Mouse (Mus musculus) urinary bladder, postnatal 4 days (tissue): ENCODE data around the gene Olfr1508.
"Not testable (repeated sequence)": the region's sequence is repeated elsewhere in the genome, so short reads cannot be mapped to it uniquely, and the experiment has no call there.

Experiments used
- DNase-seq, 2 experiments: peaks; one replicate each; pipeline ENCODE4 v3.0.0; 2021 to 2022; ENCODE audit warnings: low spot score in 2 of 2

Olfr1508 gene

GRCm38 (mm10) chr14:52467395-52467794 is at the start of gene Olfr1508:
Gene Olfr1508 (minus strand): TSS chr14:52467495.
- no peak for DNase-seq

- DNase-seq: no peak
These were observed 28.2 kb upstream of the Olfr1508 start, which contains the start of gene Olfr1507 for GRCm38 (mm10) chr14:52495516-52495915. Gene Olfr1507 (minus strand): TSS chr14:52495749.

- no peak for DNase-seq
These were observed 1.6 kb downstream of the Olfr1508 start for GRCm38 (mm10) chr14:52465738-52466137.

- no peak for DNase-seq
These were observed 5.4 kb downstream of the Olfr1508 start for GRCm38 (mm10) chr14:52461928-52462327.

- no peak for DNase-seq
These were observed 16.2 kb downstream of the Olfr1508 start for GRCm38 (mm10) chr14:52451138-52451537.

GRCm38 (mm10) chr14:52442690-52443089 is 24.6 kb downstream of the Olfr1508 start, which contains the start of gene Olfr1509:
Gene Olfr1509 (plus strand): TSS chr14:52442990.
- DNase-seq: no peak

- DNase-seq: no peak
These were observed 39.6 kb downstream of the Olfr1508 start for GRCm38 (mm10) chr14:52427686-52428085.

- no peak for DNase-seq
These were observed 53.0 kb downstream of the Olfr1508 start, which contains the start of gene Olfr1510 for GRCm38 (mm10) chr14:52414273-52414672. Gene Olfr1510 (minus strand): TSS chr14:52414373.

GRCm38 (mm10) chr14:52410142-52410919 is 57.0 kb downstream of the Olfr1508 start:
- DNase-seq: not testable (repeated sequence)
